Mouse (Mus musculus): ENCODE results near the gene Tmem192. TPM values are rescaled to one million over a fixed set of nuclear protein-coding genes. Genes with fewer than 3 reads are reported as not detected.

Gene Tmem192
- polyA plus RNA-seq, 1 experiment from 2014 or later: 16.7 TPM

DNA sequence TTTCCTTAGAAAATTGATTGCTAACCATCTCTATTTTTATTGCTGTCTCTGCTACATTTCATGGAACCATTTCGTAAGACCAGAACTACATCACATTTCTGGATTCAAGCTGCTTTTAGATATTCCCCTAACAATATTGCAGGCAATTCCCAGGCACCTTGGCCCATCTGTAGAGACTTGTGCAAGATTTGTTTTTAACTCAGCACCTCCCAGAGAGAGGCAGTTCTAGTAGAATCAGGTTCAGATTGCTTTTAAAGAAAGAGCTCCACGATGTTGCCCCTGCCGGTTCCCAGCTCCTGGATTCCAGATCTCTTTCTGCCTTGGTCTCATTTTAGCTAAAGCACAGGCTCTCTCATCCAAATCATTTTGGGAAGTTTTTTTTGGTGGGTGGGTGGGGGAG, 23.7 kb upstream of the Tmem192 start:
- no peaks in the 10 kb centered on the region for H3K9me3 ChIP-seq (ENCODE audit: control insufficient read depth, low read length)
- no peak overlapping the region for H3K27ac ChIP-seq (replicated peaks; ENCODE audit: low read depth, low read length)
- no peak for DNase-seq (ENCODE audit: low spot score)
- no peaks in the 10 kb centered on the region for H3K27me3 ChIP-seq (ENCODE audit: control insufficient read depth, insufficient read depth, low read length)
- H3K36me3 ChIP-seq (ENCODE audit: control insufficient read depth, insufficient read depth, low read length): no peaks in the 10 kb centered on the region
- H3K9ac ChIP-seq (ENCODE audit: low read length): no peak overlapping the region
- no peak overlapping the region for H3K4me2 ChIP-seq (ENCODE audit: low read depth, severe bottlenecking)
- 78% methylated on average over 3 of the region's 3 CpGs for WGBS
- no peak for ATAC-seq (ENCODE audit: insufficient number of reproducible peaks, low FRiP score, low TSS enrichment, low read depth)
- no peaks in the 10 kb centered on the region for H3K4me1 ChIP-seq (ENCODE audit: control insufficient read depth, insufficient read depth, low read length)
- H3K4me3 ChIP-seq (ENCODE audit: low read depth, low read length): no peak overlapping the region

GRCm38 (mm10) chr8:64925762-64926161, 21.2 kb upstream of the Tmem192 start:
- Histone ChIP-seq H3K9me3 (ENCODE audit: control insufficient read depth, low read length) (no peaks in the 10 kb centered on the region), H3K4me2 (ENCODE audit: low read depth, severe bottlenecking) (no peak overlapping the region), H3K27ac (replicated peaks; ENCODE audit: low read depth, low read length) (no peak overlapping the region), H3K4me1 (ENCODE audit: control insufficient read depth, insufficient read depth, low read length) (no peaks in the 10 kb centered on the region), H3K36me3 (ENCODE audit: control insufficient read depth, insufficient read depth, low read length) (no peaks in the 10 kb centered on the region), H3K9ac (ENCODE audit: low read length) (no peak overlapping the region), H3K4me3 (ENCODE audit: low read depth, low read length) (no peak overlapping the region), H3K27me3 (ENCODE audit: control insufficient read depth, insufficient read depth, low read length) (no peaks in the 10 kb centered on the region)
- DNase-seq (ENCODE audit: low spot score) (no peak), ATAC-seq (ENCODE audit: insufficient number of reproducible peaks, low FRiP score, low TSS enrichment, low read depth) (no peak)
- WGBS: 90% methylated on average over 4 of the region's 4 CpGs

DNA sequence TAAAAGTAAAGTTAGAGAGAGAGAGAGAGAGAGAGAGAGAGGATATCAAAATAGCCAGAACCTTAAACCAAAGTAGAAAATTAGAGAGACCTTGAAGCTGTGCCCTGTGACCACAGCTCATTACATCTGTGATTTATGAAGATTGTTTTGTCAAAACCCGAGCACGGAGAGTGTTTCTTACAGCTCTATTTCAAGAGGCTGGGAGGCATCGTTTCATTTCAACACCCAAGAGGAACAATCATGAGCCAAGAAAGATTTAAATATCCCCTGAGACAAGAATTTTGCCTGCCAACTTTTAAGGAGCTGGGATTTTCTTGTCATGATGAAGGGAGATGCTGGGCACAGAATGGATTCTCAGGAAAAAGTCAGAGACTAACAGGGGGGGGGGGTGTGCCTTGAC, 20.6 kb upstream of the Tmem192 start:
- DNase-seq (ENCODE audit: low spot score): no peak
- no peak overlapping the region for H3K9ac ChIP-seq (ENCODE audit: low read length)
- no peak overlapping the region for H3K27ac ChIP-seq (replicated peaks; ENCODE audit: low read depth, low read length)
- no peaks in the 10 kb centered on the region for H3K27me3 ChIP-seq (ENCODE audit: control insufficient read depth, insufficient read depth, low read length)
- H3K4me2 ChIP-seq (ENCODE audit: low read depth, severe bottlenecking): no peak overlapping the region
- no peaks in the 10 kb centered on the region for H3K9me3 ChIP-seq (ENCODE audit: control insufficient read depth, low read length)
- no peaks in the 10 kb centered on the region for H3K4me1 ChIP-seq (ENCODE audit: control insufficient read depth, insufficient read depth, low read length)
- ATAC-seq (ENCODE audit: insufficient number of reproducible peaks, low FRiP score, low TSS enrichment, low read depth): no peak
- WGBS: 33% methylated on average over 3 of the region's 3 CpGs
- H3K36me3 ChIP-seq (ENCODE audit: control insufficient read depth, insufficient read depth, low read length): no peaks in the 10 kb centered on the region
- no peak overlapping the region for H3K4me3 ChIP-seq (ENCODE audit: low read depth, low read length)

GRCm38 (mm10) chr8:64928938-64929337, 18.0 kb upstream of the Tmem192 start:
- WGBS: 87% methylated on average over 6 of the region's 6 CpGs
- no peak for ATAC-seq (ENCODE audit: insufficient number of reproducible peaks, low FRiP score, low TSS enrichment, low read depth)
- no peak overlapping the region for H3K27ac ChIP-seq (replicated peaks; ENCODE audit: low read depth, low read length)
- no peaks in the 10 kb centered on the region for H3K9me3 ChIP-seq (ENCODE audit: control insufficient read depth, low read length)
- no peak overlapping the region for H3K9ac ChIP-seq (ENCODE audit: low read length)
- H3K4me3 ChIP-seq (ENCODE audit: low read depth, low read length): no peak overlapping the region
- no peaks in the 10 kb centered on the region for H3K36me3 ChIP-seq (ENCODE audit: control insufficient read depth, insufficient read depth, low read length)
- no peak overlapping the region for H3K4me2 ChIP-seq (ENCODE audit: low read depth, severe bottlenecking)
- no peak for DNase-seq (ENCODE audit: low spot score)
- H3K27me3 ChIP-seq (ENCODE audit: control insufficient read depth, insufficient read depth, low read length): no peaks in the 10 kb centered on the region
- no peaks in the 10 kb centered on the region for H3K4me1 ChIP-seq (ENCODE audit: control insufficient read depth, insufficient read depth, low read length)

DNA sequence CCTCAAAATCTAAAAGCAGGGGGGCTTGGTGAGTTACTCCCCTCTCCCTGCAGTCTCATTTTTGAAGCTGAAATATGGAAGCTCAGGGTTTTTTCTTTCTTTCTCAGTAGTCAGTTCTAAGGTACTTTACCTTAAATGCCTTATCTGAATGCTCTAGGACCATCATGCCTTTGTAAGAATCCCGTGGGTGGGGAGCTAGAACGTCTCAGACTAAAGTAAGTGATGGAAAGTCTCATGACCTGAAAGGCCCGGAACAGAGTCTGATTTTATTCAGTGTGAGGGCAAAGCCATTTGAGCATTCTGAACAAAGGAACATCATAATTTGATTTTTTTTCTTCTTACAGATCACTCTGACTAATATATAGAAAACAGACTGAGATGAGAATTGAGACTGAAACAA, 12.0 kb upstream of the Tmem192 start:
- ATAC-seq (ENCODE audit: insufficient number of reproducible peaks, low FRiP score, low TSS enrichment, low read depth): no peak
- no peak for DNase-seq (ENCODE audit: low spot score)
- H3K4me3 ChIP-seq (ENCODE audit: low read depth, low read length): no peak overlapping the region
- H3K9me3 ChIP-seq (ENCODE audit: control insufficient read depth, low read length): no peaks in the 10 kb centered on the region
- H3K9ac ChIP-seq (ENCODE audit: low read length): no peak overlapping the region
- H3K4me2 ChIP-seq (ENCODE audit: low read depth, severe bottlenecking): no peak overlapping the region
- no peaks in the 10 kb centered on the region for H3K4me1 ChIP-seq (ENCODE audit: control insufficient read depth, insufficient read depth, low read length)
- H3K36me3 ChIP-seq (ENCODE audit: control insufficient read depth, insufficient read depth, low read length): no peaks in the 10 kb centered on the region
- H3K27me3 ChIP-seq (ENCODE audit: control insufficient read depth, insufficient read depth, low read length): no peaks in the 10 kb centered on the region
- no peak overlapping the region for H3K27ac ChIP-seq (replicated peaks; ENCODE audit: low read depth, low read length)
- 85% methylated on average over 3 of the region's 3 CpGs for WGBS

GRCm38 (mm10) chr8:64941019-64941418, 6.0 kb upstream of the Tmem192 start:
- no peaks in the 10 kb centered on the region for H3K36me3 ChIP-seq (ENCODE audit: control insufficient read depth, insufficient read depth, low read length)
- no peak overlapping the region for H3K9ac ChIP-seq (ENCODE audit: low read length)
- DNase-seq (ENCODE audit: low spot score): no peak
- no peaks in the 10 kb centered on the region for H3K9me3 ChIP-seq (ENCODE audit: control insufficient read depth, low read length)
- no peak overlapping the region for H3K4me2 ChIP-seq (ENCODE audit: low read depth, severe bottlenecking)
- no peak overlapping the region for H3K4me3 ChIP-seq (ENCODE audit: low read depth, low read length)
- H3K27me3 ChIP-seq (ENCODE audit: control insufficient read depth, insufficient read depth, low read length): peaks cover 4% of the 10 kb centered on the region; the same call in 1 of the 2 replicates
- WGBS: 78% methylated on average over 8 of the region's 8 CpGs
- H3K27ac ChIP-seq (replicated peaks; ENCODE audit: low read depth, low read length): no peak overlapping the region
- ATAC-seq (ENCODE audit: insufficient number of reproducible peaks, low FRiP score, low TSS enrichment, low read depth): no peak
- no peaks in the 10 kb centered on the region for H3K4me1 ChIP-seq (ENCODE audit: control insufficient read depth, insufficient read depth, low read length)

DNA sequence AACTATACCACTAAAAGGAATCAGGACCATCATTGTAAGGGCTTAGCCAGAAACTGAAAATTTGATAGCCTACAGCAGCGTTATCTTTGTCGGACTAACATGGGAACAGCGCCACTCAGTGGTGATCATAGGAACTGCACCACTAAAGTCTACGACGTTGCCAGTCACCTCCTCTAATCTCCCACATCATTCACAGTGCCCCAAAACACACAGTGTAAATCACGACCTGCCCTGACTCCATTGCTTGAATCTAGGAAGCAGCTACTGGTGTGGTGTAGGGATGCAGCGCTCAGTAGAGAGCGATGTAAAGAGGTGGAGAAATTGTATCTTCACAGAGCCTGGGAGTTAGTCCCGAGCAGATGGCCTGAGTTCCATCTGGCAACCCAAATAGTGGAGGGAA, 5.5 kb upstream of the Tmem192 start:
- Histone ChIP-seq H3K9me3 (ENCODE audit: control insufficient read depth, low read length) (no peaks in the 10 kb centered on the region), H3K9ac (ENCODE audit: low read length) (no peak overlapping the region), H3K4me3 (ENCODE audit: low read depth, low read length) (no peak overlapping the region), H3K4me1 (ENCODE audit: control insufficient read depth, insufficient read depth, low read length) (no peaks in the 10 kb centered on the region), H3K4me2 (ENCODE audit: low read depth, severe bottlenecking) (no peak overlapping the region), H3K27ac (replicated peaks; ENCODE audit: low read depth, low read length) (no peak overlapping the region), H3K36me3 (ENCODE audit: control insufficient read depth, insufficient read depth, low read length) (no peaks in the 10 kb centered on the region), H3K27me3 (ENCODE audit: control insufficient read depth, insufficient read depth, low read length) (peaks cover 4% of the 10 kb centered on the region; the same call in 1 of the 2 replicates)
- 13% methylated on average over 9 of the region's 9 CpGs for WGBS
- DNase-seq (ENCODE audit: low spot score): peak; percentile 86
- no peak; the same call in 1 of the 2 replicates for ATAC-seq (ENCODE audit: insufficient number of reproducible peaks, low FRiP score, low TSS enrichment, low read depth)

- Histone ChIP-seq H3K4me3 (ENCODE audit: low read depth, low read length) (no peak overlapping the region), H3K9ac (ENCODE audit: low read length) (no peak overlapping the region), H3K4me1 (ENCODE audit: control insufficient read depth, insufficient read depth, low read length) (no peaks in the 10 kb centered on the region), H3K27me3 (ENCODE audit: control insufficient read depth, insufficient read depth, low read length) (peaks cover 4% of the 10 kb centered on the region; the same call in 1 of the 2 replicates), H3K27ac (replicated peaks; ENCODE audit: low read depth, low read length) (no peak overlapping the region), H3K36me3 (ENCODE audit: control insufficient read depth, insufficient read depth, low read length) (no peaks in the 10 kb centered on the region), H3K4me2 (ENCODE audit: low read depth, severe bottlenecking) (no peak overlapping the region), H3K9me3 (ENCODE audit: control insufficient read depth, low read length) (no peaks in the 10 kb centered on the region)
- 23% methylated on average over 5 of the region's 5 CpGs for WGBS
- no peak for ATAC-seq (ENCODE audit: insufficient number of reproducible peaks, low FRiP score, low TSS enrichment, low read depth)
- no peak for DNase-seq (ENCODE audit: low spot score)
Measured at GRCm38 (mm10) chr8:64942946-64943345, 4.0 kb upstream of the Tmem192 start.

DNA sequence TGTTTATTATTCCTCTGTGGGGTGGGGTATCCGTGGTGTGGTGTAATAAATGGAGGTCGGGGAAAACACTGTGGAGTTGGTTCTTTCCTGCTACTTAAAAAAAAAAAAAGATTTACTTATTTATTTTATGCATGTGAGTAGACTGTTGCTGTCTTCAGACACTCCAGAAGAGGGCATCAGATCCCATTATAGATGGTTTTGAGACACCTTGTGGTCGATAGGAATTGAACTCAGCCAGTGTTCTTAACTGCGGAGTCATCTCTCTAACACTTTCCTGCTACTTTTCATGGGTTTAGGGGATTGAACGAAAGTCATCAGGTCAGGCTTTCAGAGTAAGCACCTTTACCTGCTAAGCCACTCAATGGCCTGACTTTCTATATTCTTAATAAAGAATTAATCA, 2.2 kb upstream of the Tmem192 start:
- H3K4me3 ChIP-seq (ENCODE audit: low read depth, low read length): no peak overlapping the region
- no peak for DNase-seq (ENCODE audit: low spot score)
- no peak overlapping the region for H3K27ac ChIP-seq (replicated peaks; ENCODE audit: low read depth, low read length)
- H3K27me3 ChIP-seq (ENCODE audit: control insufficient read depth, insufficient read depth, low read length): peaks cover 4% of the 10 kb centered on the region; the same call in 1 of the 2 replicates
- no peaks in the 10 kb centered on the region for H3K36me3 ChIP-seq (ENCODE audit: control insufficient read depth, insufficient read depth, low read length)
- H3K9ac ChIP-seq (ENCODE audit: low read length): no peak overlapping the region
- no peak for ATAC-seq (ENCODE audit: insufficient number of reproducible peaks, low FRiP score, low TSS enrichment, low read depth)
- no peaks in the 10 kb centered on the region for H3K4me1 ChIP-seq (ENCODE audit: control insufficient read depth, insufficient read depth, low read length)
- no peaks in the 10 kb centered on the region for H3K9me3 ChIP-seq (ENCODE audit: control insufficient read depth, low read length)
- 29% methylated on average over 5 of the region's 5 CpGs for WGBS
- no peak overlapping the region for H3K4me2 ChIP-seq (ENCODE audit: low read depth, severe bottlenecking)
